Mouse (Mus musculus) adrenal gland (tissue): ENCODE measurements at regions not wholly inside any gene's neighbourhood (a gene's known extent, or its start where the extent isn't known, plus 50 kb on each side); places are given as distances from the start of the nearest gene placed in this dataset.

Source experiments
- intact Hi-C: fragments of 180-260 bp; cut with DNase I; formaldehyde crosslinking; loops from one replicate; pipeline ENCODE4 v1.15.1; 2025

- intact Hi-C loops: no loop called here
Observed at GRCm38 (mm10) chr1:135665484-135665883, 54.4 kb upstream of the Csrp1 start.

GRCm38 (mm10) chr1:135668331-135668730 lies 51.5 kb upstream of the Csrp1 start:
- intact Hi-C loops: no loop called here

- intact Hi-C loops: no loop called here
Observed at GRCm38 (mm10) chr1:135668951-135669350, 50.9 kb upstream of the Csrp1 start.

- intact Hi-C loops: loop anchor here (1.0 to 5.0 kb wide), 2 partner anchors 126 to 208 kb away; no protein-coding TSS in a partner anchor
Observed at GRCm38 (mm10) chr1:135669803-135670202, 50.1 kb upstream of the Csrp1 start.
